Mouse (Mus musculus) bone marrow, adult 2 months (tissue): ENCODE data around the gene Edem1. TPM values are rescaled to one million over a fixed set of nuclear protein-coding genes. Genes with fewer than 3 reads are reported as not detected.

Source experiments
- H3K27ac ChIP-seq: fragments of 200-500 bp; 2 replicates; pipeline ENCODE4 v1.5.1; 2012; ENCODE audit warnings: low read depth, mild to moderate bottlenecking, control low read depth, inconsistent platforms, low read length; ENCODE audit not compliant: control insufficient read depth, poor library complexity, insufficient read depth
- H3K4me1 ChIP-seq: fragments of 200-500 bp; 2 replicates; pipeline ENCODE4 v1.6.1; 2011; ENCODE audit warnings: low read length; ENCODE audit not compliant: control insufficient read depth, insufficient read depth
- H3K4me3 ChIP-seq: fragments of 200-500 bp; replicated peaks from 2 replicates; pipeline ENCODE3; 2011; ENCODE audit warnings: mild to moderate bottlenecking, low read depth, low read length, control low read depth; ENCODE audit not compliant: control insufficient read depth
- CTCF ChIP-seq: fragments of 200-500 bp; IDR thresholded peaks from 2 replicates; pipeline ENCODE4 v1.5.1; 2011; ENCODE audit warnings: low read length, control low read depth; ENCODE audit not compliant: control insufficient read depth, insufficient read depth
- POLR2A ChIP-seq: fragments of 200-500 bp; IDR thresholded peaks from 2 replicates; pipeline ENCODE4 v1.6.1; 2011; ENCODE audit warnings: low read depth, mild to moderate bottlenecking, control low read depth, low read length, borderline replicate concordance; ENCODE audit not compliant: control insufficient read depth
- WGBS: fragments of 180-500 bp; shearing (Covaris S2); methylation state at CpG from one replicate; pipeline ENCODE4 v1.1.7; 2018; 5-methylcytosine and 5-hydroxymethylcytosine counted together
- polyA plus RNA-seq: library from polyadenylated mRNA; stranded (reverse); fragments of >200 nt; gene quantifications from 2 replicates; pipeline ENCODE4 v1.2.4, GENCODE M21; 2011; ENCODE audit warnings: low replicate concordance; ENCODE audit not compliant: missing spikeins, insufficient read depth, insufficient read length

Edem1 gene
- polyA plus RNA-seq, 1 experiment, result 66.4 TPM

DNA sequence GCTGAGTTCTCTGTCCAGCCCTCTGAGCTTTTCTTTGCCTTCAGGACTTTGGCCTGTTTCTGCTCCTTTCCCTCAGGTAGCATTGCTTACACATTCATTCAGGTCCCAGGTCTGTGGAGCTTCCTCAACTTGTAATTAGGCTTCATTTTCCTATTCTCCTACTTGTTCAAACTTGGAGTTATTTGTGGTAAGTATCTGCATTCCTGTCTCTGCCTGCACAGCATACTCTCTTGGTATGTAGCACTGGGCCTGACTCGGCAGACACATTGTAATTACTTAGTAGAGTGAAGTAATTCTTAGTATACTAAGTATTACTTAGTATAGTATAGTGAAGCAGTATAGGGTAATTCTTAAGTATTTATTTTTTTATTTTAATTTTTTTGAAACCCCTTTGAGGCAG lies 32.5 kb upstream of the Edem1 start:
- 75% methylated on average over 1 of the region's 1 CpGs for WGBS
- H3K4me3 ChIP-seq, result no peak overlapping the region

DNA sequence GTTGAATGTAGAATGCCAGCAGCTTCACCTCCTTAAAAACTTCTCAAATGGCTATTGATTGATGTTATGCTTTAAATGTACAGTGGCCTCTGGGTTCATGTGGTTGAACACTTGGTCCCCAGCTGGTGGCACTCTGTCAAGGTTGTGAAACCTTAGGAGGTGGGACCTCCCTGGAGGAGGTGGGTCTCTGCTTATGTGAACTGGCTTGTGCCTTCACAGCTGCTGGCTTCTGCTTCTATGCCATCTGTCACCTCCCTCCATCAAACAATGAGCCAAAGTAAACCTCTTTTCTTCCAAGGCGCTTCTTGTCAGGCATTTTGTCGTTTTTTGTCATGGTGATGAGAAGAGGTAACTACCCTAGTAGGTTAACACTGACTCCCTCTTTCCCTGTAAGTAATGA lies 31.7 kb upstream of the Edem1 start:
- TF ChIP-seq POLR2A, result no peak
- TF ChIP-seq CTCF, result no peak
- H3K4me3 ChIP-seq, result no peak overlapping the region
- no peaks in the 10 kb centered on the region for H3K4me1 ChIP-seq
- no peak overlapping the region for H3K27ac ChIP-seq
- 86% methylated on average over 2 of the region's 2 CpGs for WGBS

More for the DNA sequence above, 32.5 kb upstream of the Edem1 start:
- Histone ChIP-seq H3K4me1 (no peaks in the 10 kb centered on the region), H3K27ac (no peak overlapping the region)
- TF ChIP-seq CTCF (no peak), POLR2A (no peak)

DNA sequence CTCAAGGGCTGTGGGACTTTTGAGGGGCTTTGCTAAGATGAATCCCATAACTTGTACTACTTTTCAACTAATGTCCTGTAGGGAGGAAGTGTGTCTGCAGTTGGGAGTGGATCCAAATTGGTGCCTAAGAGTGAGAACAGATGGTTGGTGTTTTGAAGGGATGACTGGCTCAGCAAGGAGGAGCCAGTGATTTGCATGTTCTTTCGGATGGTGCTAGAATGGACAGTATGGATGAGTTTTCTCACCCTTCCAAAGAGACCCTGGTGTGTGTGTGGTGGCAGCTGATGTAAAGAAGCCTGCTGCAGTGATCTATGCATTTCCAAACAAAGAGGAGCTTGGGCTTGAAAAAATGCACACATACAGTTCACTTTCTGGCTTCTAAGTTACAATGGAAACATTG lies 23.2 kb upstream of the Edem1 start:
- Histone ChIP-seq H3K4me1 (no peaks in the 10 kb centered on the region), H3K27ac (no peak overlapping the region), H3K4me3 (no peak overlapping the region)
- 76% methylated on average over 1 of the region's 1 CpGs for whole genome bisulfite sequencing
- no peak for TF ChIP-seq CTCF
- no peak for TF ChIP-seq POLR2A

DNA sequence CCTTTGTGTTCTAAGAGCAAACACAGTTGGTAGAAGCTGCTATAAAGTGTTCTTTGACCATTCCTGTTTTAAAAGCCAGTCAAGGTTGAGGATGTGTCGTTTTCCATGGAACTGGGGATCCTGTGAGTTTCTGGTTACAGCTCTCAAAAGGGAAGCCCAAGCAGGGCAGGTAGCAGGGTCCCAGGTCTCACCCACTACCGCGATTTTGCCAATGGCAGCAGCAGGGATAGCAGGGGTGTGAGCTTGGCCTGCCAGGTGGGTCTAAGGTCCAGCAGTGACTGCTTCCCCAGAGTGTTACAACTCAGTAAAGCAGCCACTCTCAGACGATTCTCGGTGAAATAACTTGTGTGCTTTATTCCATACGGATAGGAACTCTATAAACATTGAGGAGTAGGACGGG lies 22.6 kb upstream of the Edem1 start:
- WGBS, result 87% methylated on average over 7 of the region's 7 CpGs
- TF ChIP-seq CTCF (no peak), POLR2A (no peak)
- no peak overlapping the region for H3K27ac ChIP-seq
- H3K4me1 ChIP-seq, result no peaks in the 10 kb centered on the region
- H3K4me3 ChIP-seq, result no peak overlapping the region

DNA sequence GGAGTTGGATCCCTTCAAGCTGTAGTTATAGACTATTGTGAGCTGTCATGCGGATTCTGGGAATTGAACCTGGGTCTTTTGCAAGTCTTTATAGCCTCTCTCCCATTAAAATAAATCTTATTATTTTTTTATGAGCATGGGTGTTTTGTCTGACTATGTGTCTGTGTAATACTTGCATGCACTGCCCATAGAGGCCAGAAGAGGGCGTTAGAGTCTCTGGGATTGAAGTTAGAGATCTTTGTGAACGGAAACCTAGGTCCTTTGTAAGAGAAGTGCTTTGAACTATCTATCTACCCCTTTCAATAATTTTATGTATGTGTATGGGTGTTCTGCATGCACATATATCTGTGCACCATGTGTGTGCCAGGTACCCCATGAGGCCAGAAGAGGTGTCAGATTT lies 21.0 kb upstream of the Edem1 start:
- TF ChIP-seq POLR2A (no peak), CTCF (no peak)
- no peak overlapping the region for H3K27ac ChIP-seq
- H3K4me3 ChIP-seq, result no peak overlapping the region
- no peaks in the 10 kb centered on the region for H3K4me1 ChIP-seq
- WGBS, result 64% methylated on average over 3 of the region's 3 CpGs

DNA sequence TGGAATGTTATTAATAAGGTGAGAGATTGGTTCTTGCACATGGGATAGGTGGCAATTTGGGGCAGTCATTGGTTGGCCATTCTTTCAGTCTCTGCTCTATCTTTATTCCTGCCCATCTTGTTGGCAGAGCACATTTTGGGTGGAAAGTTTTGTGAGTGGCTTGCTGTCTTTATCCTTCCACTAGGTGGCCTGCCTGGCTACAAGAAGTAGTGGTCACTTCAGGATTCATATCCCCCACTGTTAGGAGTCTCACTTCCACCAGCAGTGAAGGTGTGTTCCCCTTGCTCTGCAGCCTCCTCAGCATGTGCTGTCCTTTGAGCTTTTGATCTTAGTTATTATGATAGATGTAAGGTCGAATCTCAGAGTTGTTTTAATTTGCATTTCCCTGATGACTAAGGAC lies 19.7 kb upstream of the Edem1 start:
- TF ChIP-seq CTCF (peak; percentile 32), POLR2A (no peak)
- H3K4me3 ChIP-seq, result no peak overlapping the region
- H3K27ac ChIP-seq, result no peak overlapping the region
- H3K4me1 ChIP-seq, result no peaks in the 10 kb centered on the region
- WGBS, result 55% methylated on average over 1 of the region's 1 CpGs

DNA sequence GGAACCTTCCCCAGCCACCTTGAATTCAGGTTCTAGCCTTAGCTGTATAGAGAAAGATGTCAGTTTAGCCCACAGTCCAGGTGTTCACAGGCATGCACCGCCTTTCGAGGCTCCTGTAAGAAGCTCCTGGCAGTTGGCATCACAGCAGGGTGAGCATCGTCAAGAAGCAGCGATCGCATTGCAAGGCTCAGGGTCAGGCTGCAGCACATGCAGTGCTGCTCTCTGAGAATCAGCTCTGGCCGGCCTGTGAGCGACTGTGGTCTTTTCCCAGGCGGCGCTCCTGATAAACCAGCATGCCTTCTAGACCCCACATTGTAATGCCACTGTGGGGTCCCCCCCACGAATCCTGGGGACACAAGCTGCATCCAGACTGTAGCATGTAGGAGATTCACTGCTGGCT lies 18.2 kb upstream of the Edem1 start:
- no peak for TF ChIP-seq CTCF
- no peak for TF ChIP-seq POLR2A
- WGBS, result 88% methylated on average over 10 of the region's 10 CpGs
- Histone ChIP-seq H3K27ac (no peak overlapping the region), H3K4me1 (no peaks in the 10 kb centered on the region), H3K4me3 (no peak overlapping the region)

DNA sequence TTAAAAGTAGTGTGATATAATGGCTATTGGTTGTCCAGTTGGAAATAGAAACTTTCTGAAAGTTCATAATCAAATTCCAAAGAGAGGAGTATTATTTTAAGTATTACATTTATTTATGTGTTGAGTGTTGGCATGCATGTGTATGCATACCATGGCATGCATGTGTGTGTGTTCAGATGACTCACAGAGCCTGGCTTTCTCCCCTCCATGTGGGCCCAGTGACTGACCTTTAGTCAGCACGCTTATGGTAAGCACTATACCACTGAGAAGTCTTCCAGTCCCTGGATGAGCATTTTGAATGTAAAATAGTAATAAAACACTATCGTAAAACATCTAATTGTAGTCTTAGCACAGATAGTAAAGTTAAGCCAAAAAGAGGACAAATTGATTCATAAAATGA lies 16.3 kb upstream of the Edem1 start:
- no peak overlapping the region for H3K4me3 ChIP-seq
- no peak overlapping the region for H3K27ac ChIP-seq
- no peaks in the 10 kb centered on the region for H3K4me1 ChIP-seq
- TF ChIP-seq POLR2A (no peak), CTCF (no peak)
- WGBS, result 87% methylated on average over 2 of the region's 2 CpGs

DNA sequence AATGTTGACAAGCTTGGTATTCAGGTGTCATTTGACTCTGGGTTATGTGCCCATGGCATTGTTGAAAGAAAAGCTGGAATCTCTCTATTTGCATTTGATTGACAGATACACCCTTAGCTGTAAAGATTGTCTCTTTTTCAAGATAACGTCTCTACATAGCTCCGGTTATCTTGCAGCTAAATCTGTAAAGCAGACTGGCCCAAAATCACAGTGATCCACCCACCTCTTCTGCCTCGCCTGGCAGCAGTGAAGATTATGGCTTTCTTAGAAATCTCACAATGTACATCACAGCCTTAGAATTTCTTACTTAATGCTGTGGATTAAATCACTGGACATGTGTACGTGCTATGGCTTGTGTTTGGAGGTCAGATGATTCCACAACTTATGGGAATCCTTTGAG lies 10.9 kb upstream of the Edem1 start:
- no peak overlapping the region for H3K27ac ChIP-seq
- no peaks in the 10 kb centered on the region for H3K4me1 ChIP-seq
- TF ChIP-seq CTCF (no peak), POLR2A (no peak)
- H3K4me3 ChIP-seq, result no peak overlapping the region
- WGBS, result 77% methylated on average over 4 of the region's 4 CpGs
